Mouse (Mus musculus) heart, adult 9 months (tissue): ENCODE data around the gene Washc3.

ENCODE experiments used
- DNase-seq, 2 experiments: peaks; one replicate each; pipeline ENCODE4 v3.0.0; 2022; ENCODE audit warnings: low spot score in 2 of 2

Washc3 gene

GRCm38 (mm10) chr10:88200951-88201638, at the start of gene Washc3:
Washc3 (plus strand) TSS chr10:88201093.
- DNase-seq, result peak; percentile 90 to 91

DNA sequence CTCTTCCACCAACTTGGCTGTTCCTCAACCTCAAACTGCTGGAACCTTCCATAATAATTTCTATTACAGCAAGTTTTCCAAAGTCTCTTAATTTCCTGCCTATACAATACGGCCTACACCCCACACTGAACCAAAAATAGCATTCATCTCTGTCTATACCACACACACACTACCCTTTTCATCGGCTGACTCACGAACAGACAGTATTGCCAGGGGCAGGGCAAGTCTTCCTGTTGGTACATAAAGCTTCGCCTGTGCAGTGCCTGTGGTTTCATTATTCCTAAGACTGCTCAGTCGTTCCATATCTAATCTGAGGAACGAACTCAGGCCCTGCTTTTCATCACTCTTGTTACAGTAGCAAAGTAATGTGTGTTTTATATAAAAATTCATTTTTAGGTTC, 49.2 kb upstream of the Washc3 start:
- DNase-seq, result no peak

DNA sequence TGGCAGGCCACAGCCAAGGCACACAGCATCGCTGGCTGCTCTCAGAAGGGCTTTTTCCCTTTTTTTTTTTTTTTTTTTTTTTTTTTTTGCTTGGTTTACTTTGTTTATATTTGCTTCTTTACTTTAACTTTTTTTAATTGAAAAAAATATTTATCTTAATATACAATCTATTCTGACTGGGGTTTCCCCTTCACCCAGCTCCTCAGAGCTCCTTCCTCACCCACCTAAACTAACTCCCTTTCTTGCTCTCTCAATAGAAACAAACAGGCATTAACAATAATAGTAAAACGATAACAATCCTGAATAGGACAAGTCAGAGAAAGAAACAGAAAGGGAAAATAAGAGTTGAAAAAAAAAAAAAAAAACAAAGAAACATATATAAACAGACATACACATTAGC, 38.8 kb upstream of the Washc3 start:
- no peak for DNase-seq

DNA sequence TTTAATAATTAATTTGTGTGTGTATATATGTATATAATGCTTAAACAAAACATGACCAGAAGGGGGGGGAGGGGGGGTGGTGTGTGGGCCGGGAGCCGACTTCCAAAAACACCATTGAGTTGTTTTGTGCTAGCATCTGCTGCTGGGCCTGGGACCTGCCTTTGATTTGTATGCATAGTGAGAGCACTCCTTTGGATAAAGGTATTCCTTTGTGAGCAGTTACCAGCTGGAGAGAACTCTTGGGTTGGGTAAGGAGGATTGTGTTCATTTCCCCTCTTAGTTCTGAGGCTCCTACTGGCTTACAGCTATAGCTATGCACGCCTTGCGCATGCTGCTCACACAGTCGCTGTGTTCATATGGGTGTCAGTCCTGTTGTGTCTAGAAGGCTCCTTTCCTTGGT, 38.2 kb upstream of the Washc3 start:
- no peak for DNase-seq

DNA sequence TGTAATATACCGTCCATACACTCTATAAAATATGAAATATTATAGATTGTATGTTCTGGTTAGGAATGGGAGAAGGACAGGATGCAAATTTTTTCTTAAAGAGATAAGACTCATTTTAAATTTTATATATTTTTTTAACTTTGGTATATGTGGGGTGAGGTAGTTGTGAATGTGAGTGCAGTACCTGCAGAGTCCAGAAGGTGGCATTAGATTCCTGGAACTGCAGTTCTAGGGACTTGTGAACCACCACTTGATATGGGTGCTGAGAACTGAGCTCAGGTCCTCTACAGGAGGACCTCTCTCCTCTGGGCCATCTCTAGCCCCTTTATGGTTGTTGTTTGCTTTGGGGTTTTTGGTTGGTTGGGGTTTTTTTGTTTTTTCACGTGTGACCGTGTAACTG, 34.7 kb upstream of the Washc3 start:
- DNase-seq, result no peak

GRCm38 (mm10) chr10:88167438-88168077, 33.3 kb upstream of the Washc3 start:
- no peak for DNase-seq

DNA sequence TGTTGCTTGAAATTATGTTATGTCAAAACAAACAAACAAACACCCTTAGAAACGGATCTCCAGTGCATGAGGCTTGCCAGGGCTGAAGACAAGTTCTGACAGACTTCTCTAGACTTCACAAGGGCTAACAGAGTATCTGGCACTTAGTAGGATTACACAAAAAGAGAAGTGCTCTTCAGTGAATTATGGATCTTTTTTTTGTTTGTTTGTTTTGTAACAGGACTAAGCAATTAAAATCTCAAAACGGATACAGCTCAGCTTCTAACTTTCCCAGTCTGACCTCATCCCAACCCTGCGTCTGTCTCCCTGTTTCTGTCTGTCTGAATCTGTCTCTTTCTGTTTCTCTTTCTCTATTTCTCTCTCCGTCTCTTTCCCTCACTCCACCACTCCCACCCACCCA, 352 bp upstream of the Washc3 start:
- no peak for DNase-seq

DNA sequence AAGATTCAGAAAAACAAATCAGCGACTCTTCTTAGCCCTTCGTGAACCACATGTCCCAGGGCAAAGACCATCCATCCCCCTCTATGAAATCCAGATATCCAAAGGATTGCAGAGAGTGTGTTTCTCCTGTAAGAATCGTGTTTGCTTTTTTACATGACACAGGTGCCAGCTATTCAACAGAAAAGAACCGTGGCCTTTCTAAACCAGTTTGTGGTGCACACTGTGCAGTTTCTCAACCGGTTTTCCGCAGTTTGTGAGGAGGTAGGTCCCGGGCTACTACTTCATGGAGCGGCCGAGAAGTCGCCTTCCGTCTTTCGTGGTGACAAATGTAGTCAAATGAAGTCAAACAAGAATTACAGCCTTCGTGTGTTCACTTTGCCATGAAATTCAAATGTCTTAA, 757 bp downstream of the Washc3 start:
- no peak for DNase-seq

DNA sequence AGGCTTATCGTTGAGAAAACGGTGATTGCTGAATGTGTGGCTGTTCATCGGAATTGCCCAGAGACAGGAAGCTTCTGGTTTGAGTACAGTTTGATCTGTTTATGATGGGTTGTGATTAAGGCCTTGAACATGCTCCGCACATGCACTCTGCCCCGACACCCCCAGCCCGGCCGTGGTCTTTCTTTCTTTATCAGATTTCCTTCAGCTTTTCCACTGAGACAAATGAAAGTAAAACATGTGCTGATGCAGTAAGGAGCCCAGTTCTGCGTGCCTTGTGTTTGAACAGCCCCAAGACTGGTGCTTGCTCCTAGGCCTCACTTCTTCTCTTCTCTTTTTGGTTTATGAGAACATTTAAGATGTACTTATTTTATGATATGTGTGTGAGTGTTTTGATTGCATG, 1.7 kb downstream of the Washc3 start:
- DNase-seq, result no peak

GRCm38 (mm10) chr10:88203236-88203635, 2.3 kb downstream of the Washc3 start:
- no peak for DNase-seq

DNA sequence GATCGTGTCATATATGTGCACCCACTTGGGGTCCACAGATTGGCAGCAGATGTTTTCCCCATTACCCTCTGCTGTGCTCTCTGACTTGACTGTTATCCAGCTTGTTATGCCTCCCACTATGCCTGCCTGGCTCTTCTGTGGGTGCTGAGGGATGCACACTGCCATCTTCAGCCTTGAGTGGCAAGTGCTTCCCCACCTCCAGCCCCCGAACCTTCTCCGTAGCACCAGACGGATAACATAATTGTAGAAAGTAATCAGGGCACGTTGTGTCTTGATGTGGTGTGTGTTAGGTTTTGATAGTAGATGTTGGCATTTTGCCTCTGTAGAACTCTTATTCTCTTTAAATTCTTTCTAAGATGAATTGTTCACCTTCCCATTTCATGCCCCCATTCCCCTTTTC, 11.8 kb downstream of the Washc3 start:
- no peak for DNase-seq

- DNase-seq, result no peak
These were observed 14.1 kb downstream of the Washc3 start for GRCm38 (mm10) chr10:88214800-88215514.

GRCm38 (mm10) chr10:88218161-88218560, 17.3 kb downstream of the Washc3 start:
- DNase-seq, result no peak

DNA sequence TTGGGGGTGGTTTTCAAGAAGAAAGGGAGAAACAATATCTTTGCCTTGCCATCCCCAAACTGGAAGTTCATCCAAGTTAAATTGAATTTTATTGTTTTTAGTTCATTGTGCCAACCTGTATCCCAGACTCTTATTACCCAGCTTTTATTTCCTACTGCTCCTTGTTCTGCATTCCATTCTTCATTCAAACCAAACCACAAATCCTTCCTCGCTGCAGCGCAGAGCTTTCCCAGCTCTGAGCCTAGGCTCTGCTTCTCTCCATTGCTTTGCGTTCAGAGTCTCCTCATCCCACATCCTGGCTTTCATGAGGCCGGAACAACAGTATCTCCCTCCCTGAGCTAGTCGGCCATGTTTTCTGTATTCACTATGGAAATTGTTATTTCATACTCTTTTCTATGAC, 20.8 kb downstream of the Washc3 start:
- no peak for DNase-seq

DNA sequence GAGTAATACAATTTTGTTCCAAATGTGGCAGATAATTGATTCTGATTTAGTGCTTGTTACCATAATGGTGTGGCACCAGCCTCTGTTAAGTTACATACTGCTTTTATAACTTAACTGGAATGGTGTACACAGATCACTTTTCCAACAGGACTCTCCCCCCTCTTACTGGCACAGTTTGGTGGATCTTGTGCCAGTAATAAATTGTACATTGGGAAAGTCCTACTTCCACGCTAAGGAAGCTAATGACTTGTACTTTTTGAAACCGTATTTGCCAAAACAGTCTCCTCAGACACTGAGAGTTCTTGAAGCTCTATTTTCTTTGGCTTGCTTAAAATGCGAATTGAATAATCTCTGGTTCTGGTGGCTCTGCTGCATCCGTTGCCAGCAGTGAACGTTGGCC, 24.5 kb downstream of the Washc3 start:
- DNase-seq, result peak in 1 of 2 experiments; percentile 9

DNA sequence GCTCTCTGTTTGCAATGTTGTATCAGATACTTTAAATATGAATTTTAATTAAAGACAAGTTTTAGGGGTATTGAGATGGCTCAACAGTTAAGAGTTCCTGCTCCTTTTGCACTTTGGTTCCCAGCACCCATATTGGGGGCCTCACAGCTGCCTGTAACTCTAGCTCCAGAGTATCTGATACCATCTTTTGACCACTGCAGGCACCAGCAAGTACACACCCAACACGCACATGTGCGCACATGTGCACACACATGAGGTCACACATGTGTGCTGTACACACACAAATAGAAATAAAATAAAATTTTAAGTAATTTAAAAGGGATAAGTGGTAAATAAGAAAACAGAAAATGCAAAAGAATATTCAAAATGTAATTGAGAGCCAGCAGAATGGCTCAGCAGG, 27.1 kb downstream of the Washc3 start:
- DNase-seq, result no peak

DNA sequence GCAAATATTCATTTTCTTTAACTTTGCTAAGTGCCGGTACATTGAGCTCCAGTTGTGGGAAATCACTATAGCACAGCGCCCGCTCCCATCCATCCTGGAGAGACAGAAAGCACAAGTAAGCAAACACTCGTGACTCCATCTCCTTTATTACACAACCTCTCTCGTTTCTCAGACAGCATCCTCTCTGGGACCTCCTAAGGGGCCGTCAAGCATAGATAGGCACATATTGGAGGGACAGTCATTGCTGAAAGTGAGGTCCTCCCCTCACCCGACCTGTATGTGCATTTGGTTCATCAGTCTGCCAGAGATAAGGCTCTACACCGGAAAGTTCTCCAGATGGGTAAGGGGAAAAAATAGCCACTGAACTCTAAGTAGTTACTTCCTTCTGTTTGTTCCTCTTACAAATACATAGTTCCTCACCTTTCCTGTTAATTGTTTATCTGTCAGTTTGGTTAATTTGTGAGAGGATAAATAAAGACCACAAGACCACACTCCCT, 27.7 kb downstream of the Washc3 start:
- DNase-seq, result no peak

GRCm38 (mm10) chr10:88231671-88232070, 30.8 kb downstream of the Washc3 start:
- no peak for DNase-seq

GRCm38 (mm10) chr10:88232765-88233164, 31.9 kb downstream of the Washc3 start:
- DNase-seq, result no peak

GRCm38 (mm10) chr10:88244681-88245080, 43.8 kb downstream of the Washc3 start:
- no peak for DNase-seq

DNA sequence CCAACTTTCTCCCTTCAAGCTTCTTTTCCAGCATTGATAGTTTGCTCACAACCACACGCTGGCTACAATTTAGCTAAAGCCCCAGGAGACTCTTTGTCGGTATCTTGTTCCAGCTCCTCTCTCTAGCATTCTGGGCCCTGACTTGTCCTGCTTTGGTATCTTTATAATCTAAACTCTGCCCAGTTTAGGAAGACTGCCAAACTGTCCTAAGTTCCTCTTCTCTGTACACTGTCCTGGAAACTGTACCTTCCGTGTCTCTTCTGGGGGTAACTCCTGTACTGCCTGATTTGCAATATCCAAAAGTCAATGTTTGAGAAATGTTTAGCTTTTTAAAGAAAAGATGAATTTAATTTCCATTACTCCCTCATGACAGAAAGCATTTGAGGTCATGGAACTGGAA, 49.4 kb downstream of the Washc3 start:
- peak in 1 of 2 experiments; percentile 7 for DNase-seq

- DNase-seq, result no peak
These were observed 51.4 kb downstream of the Washc3 start for GRCm38 (mm10) chr10:88252121-88252862.
